Mouse (Mus musculus) adrenal gland, adult 10 weeks (tissue): ENCODE data around the gene Dhrs13. TPM values are rescaled to one million over a fixed set of nuclear protein-coding genes. Genes with fewer than 3 reads are reported as not detected.

Experiments used
- polyA plus RNA-seq: library from polyadenylated mRNA; stranded (reverse); fragments of 350-450 nt; fragmentation: Illumina TruSeq; extraction: RNeasy Lipid Tissue Mini Kit (QIAGEN cat#74804); gene quantifications from one replicate; pipeline ENCODE4 v1.2.3, GENCODE M21; 2014; ENCODE audit warnings: low read depth, low replicate concordance

Dhrs13 gene
- polyA plus RNA-seq, result 9.0 TPM

GRCm38 (mm10) chr11:78031947-78032808 is at the start of gene Dhrs13:
TSS of gene Dhrs13 (plus strand) at chr11:78032280.

GRCm38 (mm10) chr11:77982441-77982905 is 49.6 kb upstream of the Dhrs13 start, which contains the start of gene Phf12:
TSS of gene Phf12 (plus strand) at chr11:77982754.

GRCm38 (mm10) chr11:78037831-78038752 is 6.0 kb downstream of the Dhrs13 start, which contains the start of gene Flot2:
TSS of gene Flot2 (plus strand) at chr11:78037931.

DNA sequence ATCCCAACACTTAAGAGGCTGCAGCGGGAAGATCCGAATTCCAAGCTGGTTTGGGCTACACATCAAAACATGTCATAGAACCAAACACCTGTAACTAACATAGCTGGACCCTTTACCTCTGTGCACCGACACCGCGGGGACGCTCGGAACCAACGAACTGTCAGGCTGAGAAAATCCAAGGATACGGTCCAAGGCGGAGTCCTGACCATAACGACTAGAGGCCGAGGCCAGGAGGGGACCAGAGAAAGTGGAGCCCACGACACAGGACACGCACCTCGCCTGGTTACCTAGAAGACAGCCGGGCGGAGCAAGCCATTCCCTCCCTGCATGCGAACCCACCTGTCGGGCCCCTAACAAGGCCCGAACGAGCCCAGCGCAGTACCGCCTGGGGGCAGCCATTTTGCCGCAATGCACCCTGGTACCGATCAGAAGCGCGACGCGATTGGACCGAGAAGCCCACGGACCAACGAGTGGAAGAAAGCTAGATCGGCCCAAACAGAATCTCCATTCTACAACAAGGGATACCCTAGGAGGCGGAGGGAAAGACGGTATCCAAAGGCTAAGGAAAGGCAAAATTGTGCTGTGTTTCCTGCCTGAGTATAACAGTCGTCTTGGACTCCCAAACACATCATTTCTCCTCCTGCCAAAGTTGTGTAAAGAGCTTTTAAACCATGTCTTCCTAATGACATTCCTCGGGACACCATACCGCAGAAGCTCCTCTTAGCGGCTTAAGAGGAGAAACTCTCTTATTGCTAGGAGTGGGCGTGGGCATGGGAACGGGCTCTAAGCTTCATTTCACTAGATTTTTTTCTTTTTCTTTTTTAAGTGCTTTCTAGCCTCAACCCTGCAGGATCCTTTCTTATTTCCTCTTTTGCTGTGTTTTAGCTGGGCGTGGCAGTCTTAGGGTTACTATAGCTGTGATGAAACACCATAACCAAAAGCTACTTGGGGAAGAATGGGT is 48.2 kb downstream of the Dhrs13 start, which contains the start of gene Eral1:
Gene Eral1 (minus strand): TSS at position 423 of the 961 bp plus-strand sequence.

Other genes with a start within 250 kb of the Dhrs13 start
- not detected for gene Gm10277, start 244.5 kb upstream of the Dhrs13 start, polyA plus RNA-seq
- 4.4 TPM for gene Pipox, start 138.2 kb upstream of the Dhrs13 start, polyA plus RNA-seq
- not detected for gene Sez6, start 101.5 kb upstream of the Dhrs13 start, polyA plus RNA-seq
- 20.4 TPM for gene Phf12, start 49.5 kb upstream of the Dhrs13 start, polyA plus RNA-seq
- 14.0 TPM for gene Flot2, start 5.7 kb downstream of the Dhrs13 start, polyA plus RNA-seq
- gene Eral1, start 48.1 kb downstream of the Dhrs13 start, polyA plus RNA-seq, result 12.8 TPM
- 12.1 TPM for gene Fam222b, start 62.4 kb downstream of the Dhrs13 start, polyA plus RNA-seq
- gene Traf4, start 133.3 kb downstream of the Dhrs13 start, polyA plus RNA-seq, result 1.2 TPM
- 4.7 TPM for gene Nek8, start 144.4 kb downstream of the Dhrs13 start, polyA plus RNA-seq
- gene Tlcd1, start 144.4 kb downstream of the Dhrs13 start, polyA plus RNA-seq, result 38.1 TPM
- 709 TPM for gene Rpl23a, start 151.3 kb downstream of the Dhrs13 start, polyA plus RNA-seq
- gene Rab34, start 156.2 kb downstream of the Dhrs13 start, polyA plus RNA-seq, result 17.8 TPM
- gene Proca1, start 161.1 kb downstream of the Dhrs13 start, polyA plus RNA-seq, result 28.4 TPM
- gene Sdf2, start 213.5 kb downstream of the Dhrs13 start, polyA plus RNA-seq, result 49.5 TPM
- gene Supt6, start 213.7 kb downstream of the Dhrs13 start, polyA plus RNA-seq, result 24.0 TPM
- 106 TPM for gene 2610507B11Rik, start 229.5 kb downstream of the Dhrs13 start, polyA plus RNA-seq